Mouse (Mus musculus) effector memory CD4-positive, alpha-beta T cell, adult 7 months (primary cell): ENCODE data around the gene Fignl1. TPM values are rescaled to one million over a fixed set of nuclear protein-coding genes. Genes with fewer than 3 reads are reported as not detected.

ENCODE experiments used
- polyA plus RNA-seq: library from polyadenylated mRNA; unstranded; fragments of 100-300 nt; shearing (Covaris generic); gene quantifications from one replicate; pipeline ENCODE4 v1.2.1, GENCODE M21; 2017

Gene Fignl1
- polyA plus RNA-seq: 0.72 TPM

GRCm38 (mm10) chr11:11808820-11809403, at the start of gene Fignl1:
Gene Fignl1, minus strand, starts transcription at chr11:11808962.

Other genes starting within 250 kb of the Fignl1 start
- gene 4930512M02Rik, start 181.1 kb downstream of the Fignl1 start, polyA plus RNA-seq: 0.55 TPM
- gene Ikzf1, start 124.0 kb downstream of the Fignl1 start, polyA plus RNA-seq: 108 TPM
- 2.1 TPM for gene Ddc, start 89.2 kb upstream of the Fignl1 start, polyA plus RNA-seq
- 0.50 TPM for gene Grb10, start 229.7 kb upstream of the Fignl1 start, polyA plus RNA-seq